Mouse (Mus musculus) myocyte (in vitro differentiated cells): ENCODE measurements around the gene Olfr291.

Experiments used
- E2F4 ChIP-seq: IDR thresholded peaks from one replicate; pipeline ENCODE4 v1.6.1; 2011; ENCODE audit warnings: mild to moderate bottlenecking, control low read depth, moderate library complexity; ENCODE audit not compliant: insufficient read depth
- MAX ChIP-seq: IDR thresholded peaks from one replicate; pipeline ENCODE4 v1.6.1; 2011; ENCODE audit warnings: low read depth, mild to moderate bottlenecking, control low read depth
- MYOD1 ChIP-seq, 3 experiments: IDR thresholded peaks; one replicate each; pipeline ENCODE4 v1.6.1; 2011; ENCODE audit warnings: control low read depth in 2 of 3, low read depth in 2 of 3, mild to moderate bottlenecking in 2 of 3, moderate library complexity in 1 of 3; ENCODE audit not compliant: insufficient read length in 2 of 3, control insufficient read depth in 1 of 3
- POLR2A ChIP-seq: IDR thresholded peaks from one replicate; pipeline ENCODE4 v1.6.1; 2011; ENCODE audit warnings: low read depth, mild to moderate bottlenecking, control low read depth, moderate library complexity; ENCODE audit not compliant: insufficient read length
- POLR2AphosphoS2 ChIP-seq: IDR thresholded peaks from one replicate; pipeline ENCODE4 v1.6.1; 2011; ENCODE audit warnings: low read depth, control low read depth; ENCODE audit not compliant: insufficient read length
- REST ChIP-seq: IDR thresholded peaks from one replicate; pipeline ENCODE4 v1.6.1; 2011; ENCODE audit warnings: mild to moderate bottlenecking, control low read depth, moderate library complexity; ENCODE audit not compliant: insufficient read depth, insufficient read length
- SRF ChIP-seq: IDR thresholded peaks from one replicate; pipeline ENCODE4 v1.6.1; 2011; ENCODE audit warnings: low read depth; ENCODE audit not compliant: control insufficient read depth, insufficient read length
- TCF12 ChIP-seq: IDR thresholded peaks from one replicate; pipeline ENCODE4 v1.6.1; 2011; ENCODE audit warnings: mild to moderate bottlenecking, control low read depth; ENCODE audit not compliant: poor library complexity, insufficient read depth, severe bottlenecking
- USF1 ChIP-seq: IDR thresholded peaks from one replicate; pipeline ENCODE4 v1.6.1; 2011; ENCODE audit warnings: low read depth, mild to moderate bottlenecking, control low read depth, moderate library complexity

DNA sequence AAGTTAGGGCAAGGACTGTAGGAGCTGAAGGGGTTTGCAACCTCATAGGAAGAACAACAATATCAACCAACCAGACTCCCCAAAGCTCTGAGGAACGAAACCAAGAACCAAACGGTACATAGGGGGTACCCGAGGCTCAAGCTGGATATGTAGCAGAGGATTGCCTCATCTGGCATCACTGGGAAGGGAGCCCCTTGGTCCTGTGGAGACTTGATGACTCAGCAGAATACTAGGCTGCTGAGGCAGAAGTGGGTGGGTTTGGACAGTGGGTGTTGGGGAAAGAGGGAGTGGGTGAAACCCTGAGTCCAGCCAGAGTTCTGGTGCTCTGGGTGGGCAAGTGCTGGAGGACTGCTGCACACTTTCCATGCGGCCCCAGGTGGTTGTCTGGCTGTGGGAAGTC lies 47.2 kb upstream of the Olfr291 start:
- TF ChIP-seq USF1 (no peak), REST (no peak), POLR2A (no peak), E2F4 (no peak), POLR2AphosphoS2 (no peak), MYOD1 (IDR thresholded peaks at IDR 0.05; ENCODE audit: control insufficient read depth in 1 of 3, insufficient read length in 2 of 3, low read depth in 2 of 3) (no peak), SRF (no peak), MAX (no peak), TCF12 (no peak)
